Mouse (Mus musculus): ENCODE results near the gene Cacna2d3.

- TF ChIP-seq CTCF (conservative IDR thresholded peaks at IDR 0.05; ENCODE audit: low read length) (no peak), NANOG (IDR thresholded peaks at IDR 0.05; ENCODE audit: borderline replicate concordance, low read length) (no peak)
These were observed 851.3 kb downstream of the Cacna2d3 start for GRCm38 (mm10) chr14:28870382-28870781.

Measured in E14TG2a.4 (cell line).